Mouse (Mus musculus): ENCODE data around the gene Gpr137. TPM values are rescaled to one million over a fixed set of nuclear protein-coding genes. Genes with fewer than 3 reads are reported as not detected.

The Gpr137 gene
- polyA plus RNA-seq, 1 experiment from 2014 or later: 29.5 TPM

DNA sequence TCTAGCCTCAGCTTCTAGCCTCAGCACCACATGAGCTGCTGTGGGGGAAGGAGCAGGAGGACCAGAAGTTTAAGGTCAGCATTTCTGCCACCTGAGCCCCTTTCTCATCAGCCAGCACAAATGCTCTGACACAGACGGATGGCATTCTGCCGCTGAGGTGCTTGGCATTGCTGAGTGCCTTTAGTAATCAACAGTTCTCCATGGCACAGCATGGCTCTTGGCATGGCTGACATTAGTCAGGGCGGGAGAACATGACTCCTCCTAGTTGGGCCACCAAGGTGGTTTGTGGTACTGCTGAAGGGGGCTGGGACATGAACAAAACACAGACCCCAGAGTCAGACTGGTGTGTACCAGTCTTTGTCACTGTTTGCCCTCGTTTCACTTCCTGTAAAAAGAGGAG, 5.9 kb upstream of the Gpr137 start:
- Histone ChIP-seq H3K9me3 (replicated peaks) (no peaks in the 10 kb centered on the region), H3K27ac (replicated peaks) (no peak overlapping the region), H3K27me3 (ENCODE audit: low read depth, poor library complexity, severe bottlenecking) (no peaks in the 10 kb centered on the region), H3K4me1 (peaks cover 34% of the 10 kb centered on the region), H3K36me3 (peaks cover 14% of the 10 kb centered on the region), H3K4me3 (no peak overlapping the region)
- DNase-seq (ENCODE audit: low spot score): no peak
- 83% methylated on average over 4 of the region's 4 CpGs for WGBS

DNA sequence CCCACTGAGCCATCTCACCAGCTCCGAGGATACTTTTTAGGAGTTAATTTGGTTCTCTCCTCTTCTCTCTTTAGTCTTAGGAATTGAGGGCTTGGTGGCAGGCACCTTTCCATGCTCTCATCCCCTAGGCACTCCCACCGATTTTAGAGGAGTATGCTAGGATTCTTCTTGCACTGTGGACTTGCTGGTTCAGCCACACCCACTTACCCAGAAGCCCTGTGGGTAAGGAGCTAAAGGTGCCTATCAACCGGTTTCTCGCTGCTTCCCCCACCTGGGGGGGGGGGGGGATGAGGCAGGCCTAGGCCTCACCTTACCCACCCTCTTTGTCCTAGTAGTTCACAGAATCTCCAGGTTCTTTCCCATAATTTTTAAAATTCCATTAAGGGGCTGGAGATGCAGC, 5.5 kb upstream of the Gpr137 start:
- Histone ChIP-seq H3K27ac (replicated peaks) (no peak overlapping the region), H3K27me3 (ENCODE audit: low read depth, poor library complexity, severe bottlenecking) (no peaks in the 10 kb centered on the region), H3K9me3 (replicated peaks) (no peaks in the 10 kb centered on the region), H3K36me3 (peaks cover 14% of the 10 kb centered on the region), H3K4me1 (peaks cover 34% of the 10 kb centered on the region), H3K4me3 (no peak overlapping the region)
- no peak for DNase-seq (ENCODE audit: low spot score)
- 61% methylated on average over 4 of the region's 4 CpGs for WGBS

DNA sequence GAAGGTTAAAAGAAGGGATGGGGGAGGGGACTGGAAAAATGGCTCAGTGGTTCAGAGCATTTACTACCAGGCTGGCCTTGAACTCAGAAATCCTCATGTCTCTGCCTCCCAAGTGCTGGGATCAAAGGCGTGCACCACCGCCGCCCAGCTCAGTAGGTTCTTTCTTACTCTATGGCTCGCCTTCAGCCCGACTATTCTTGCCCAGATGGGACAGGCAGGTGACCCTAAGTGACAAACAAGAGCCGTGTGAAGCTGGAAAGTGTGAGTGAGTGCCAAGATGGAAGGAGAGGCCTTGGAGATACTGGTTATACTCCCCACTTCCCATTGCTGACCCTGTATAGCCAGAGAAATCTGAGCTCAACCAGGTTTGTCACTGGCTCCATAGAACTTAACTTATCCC, 1.4 kb upstream of the Gpr137 start:
- H3K4me1 ChIP-seq: peaks cover 44% of the 10 kb centered on the region
- DNase-seq (ENCODE audit: low spot score): no peak
- 92% methylated on average over 6 of the region's 6 CpGs for WGBS
- H3K36me3 ChIP-seq: peaks cover 14% of the 10 kb centered on the region
- H3K27ac ChIP-seq (replicated peaks): no peak overlapping the region
- H3K27me3 ChIP-seq (ENCODE audit: low read depth, poor library complexity, severe bottlenecking): peaks cover 19% of the 10 kb centered on the region
- H3K9me3 ChIP-seq (replicated peaks): no peaks in the 10 kb centered on the region
- 0 out of 2 replicates have a peak overlapping the region, but pooled peaks have one; percentile 7 for H3K4me3 ChIP-seq

DNA sequence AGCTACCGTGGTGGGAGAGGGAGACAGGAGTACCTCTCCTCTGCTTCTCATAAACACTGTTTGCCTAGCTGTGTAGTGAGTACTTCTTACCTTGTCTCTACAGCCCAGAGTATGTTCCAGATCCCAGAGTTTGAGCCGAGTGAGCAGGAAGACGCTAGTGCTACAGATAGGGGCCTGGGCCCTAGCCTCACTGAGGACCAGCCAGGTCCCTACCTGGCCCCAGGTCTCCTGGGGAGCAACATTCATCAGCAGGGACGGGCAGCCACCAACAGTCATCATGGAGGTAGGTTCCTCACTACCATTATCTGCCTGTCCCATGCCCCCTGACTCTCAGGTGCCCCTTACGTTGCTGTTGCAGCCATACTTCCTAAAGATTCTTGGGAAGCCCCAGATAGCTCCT, 484 bp upstream of the Gpr137 start:
- Histone ChIP-seq H3K4me3 (peak overlapping the region; percentile 87), H3K27me3 (ENCODE audit: low read depth, poor library complexity, severe bottlenecking) (peaks cover 25% of the 10 kb centered on the region), H3K27ac (replicated peaks) (peak overlapping the region; percentile 95), H3K4me1 (peaks cover 44% of the 10 kb centered on the region), H3K36me3 (peaks cover 17% of the 10 kb centered on the region), H3K9me3 (replicated peaks) (no peaks in the 10 kb centered on the region)
- 34% methylated on average over 5 of the region's 5 CpGs for WGBS
- no peak for DNase-seq (ENCODE audit: low spot score)

DNA sequence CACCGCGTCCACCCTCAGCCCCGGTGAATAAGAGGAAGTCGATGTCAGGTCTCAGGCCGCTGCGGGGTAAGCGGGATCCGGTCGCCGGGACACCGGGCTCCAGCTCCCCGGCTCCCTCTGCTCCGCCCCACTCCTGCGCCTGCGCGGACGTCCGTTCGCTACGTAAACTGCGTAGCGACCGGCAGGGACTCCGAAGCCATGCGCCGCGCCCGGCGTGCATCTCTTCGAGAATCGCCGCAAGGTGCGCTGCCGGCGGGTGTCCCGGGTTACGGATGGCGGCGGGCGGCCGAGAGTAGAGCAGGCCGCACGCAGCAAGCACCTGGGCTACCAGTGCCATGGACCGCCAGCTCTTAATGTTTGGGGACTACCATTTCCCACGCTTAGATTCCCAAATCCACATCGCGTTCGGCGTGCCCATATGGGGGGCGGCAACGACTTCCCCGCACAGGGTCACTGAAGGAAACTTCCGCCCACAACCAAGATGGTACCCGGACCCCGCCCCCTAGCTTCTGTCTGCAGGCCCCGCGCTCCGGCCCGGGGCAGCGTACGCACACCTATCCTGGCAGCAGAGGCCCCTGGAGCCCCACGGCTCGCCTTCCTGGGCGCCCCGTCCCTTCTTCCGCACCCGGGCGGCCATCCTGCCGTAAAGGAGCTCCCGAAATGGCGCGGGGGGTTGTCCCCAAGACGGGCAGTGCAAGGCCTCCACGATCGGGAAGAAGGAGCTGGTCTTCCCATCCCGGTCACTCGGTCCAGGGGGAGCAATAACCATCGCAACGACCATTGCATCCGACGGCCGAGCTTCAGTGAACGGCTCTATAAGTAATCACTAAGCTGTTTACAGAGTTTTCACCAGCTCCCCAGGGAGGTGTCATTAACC, 670 bp downstream of the Gpr137 start, which contains the start of gene Bad:
Bad (plus strand) TSS at position 490 of the 877 bp plus-strand sequence.
- WGBS: under 1% methylated on average over 83 of the region's 83 CpGs
- Histone ChIP-seq H3K4me1 (peaks cover 44% of the 10 kb centered on the region), H3K27ac (replicated peaks) (peak within 1 kb of the TSS; percentile 95), H3K4me3 (peak within 1 kb of the TSS; percentile 87), H3K27me3 (ENCODE audit: low read depth, poor library complexity, severe bottlenecking) (peaks cover 25% of the 10 kb centered on the region), H3K9me3 (replicated peaks) (no peaks in the 10 kb centered on the region), H3K36me3 (peaks cover 17% of the 10 kb centered on the region)
- DNase-seq (ENCODE audit: low spot score): peak; percentile 95

DNA sequence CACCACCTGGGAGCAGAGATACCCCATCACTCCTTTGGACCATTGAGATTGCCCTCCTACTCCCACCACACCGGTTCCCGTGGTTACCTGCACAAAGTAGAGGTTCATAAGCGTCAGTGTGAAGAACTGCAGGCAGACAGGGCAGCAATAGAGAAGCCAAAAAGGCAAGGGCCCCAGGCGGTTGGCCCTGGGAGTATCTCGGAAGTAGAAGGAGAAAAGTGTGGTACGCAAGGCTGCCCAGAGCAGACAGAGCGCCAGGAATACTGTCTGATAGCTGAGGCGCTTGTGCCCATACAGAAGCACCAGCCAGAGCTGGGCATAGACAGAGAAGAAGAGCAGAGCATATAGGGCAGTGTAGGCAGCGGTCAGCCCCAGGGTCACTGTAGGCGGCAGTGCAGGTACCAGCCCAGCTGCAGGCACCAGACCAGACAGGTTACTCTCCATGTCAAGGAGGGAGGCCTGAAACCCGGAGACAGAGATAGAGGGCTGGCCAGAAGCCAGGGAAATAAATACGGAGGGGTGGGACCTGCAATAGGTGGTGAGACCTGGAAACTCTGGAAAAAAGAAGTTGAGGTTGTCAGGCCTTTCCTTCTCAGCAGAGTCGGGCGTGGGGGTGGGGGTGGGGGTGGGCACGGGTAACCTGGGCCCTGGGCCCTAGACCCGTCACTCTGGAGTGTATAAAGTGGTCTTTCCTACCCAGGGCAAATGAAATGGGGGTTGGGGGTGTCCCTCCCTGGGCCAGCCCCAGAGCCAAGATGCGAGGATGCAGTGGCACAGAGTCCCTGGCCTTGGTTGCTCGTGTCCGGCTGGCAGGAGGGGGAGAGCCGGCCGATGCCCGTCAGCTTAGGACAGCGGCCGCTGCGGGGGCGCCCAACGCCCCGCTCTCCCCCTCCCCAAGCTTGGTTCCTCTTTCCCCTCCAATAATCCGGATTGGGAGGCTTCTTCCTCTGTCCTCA, 1.6 kb downstream of the Gpr137 start:
- Histone ChIP-seq H3K27ac (replicated peaks) (peak overlapping the region; percentile 95), H3K36me3 (peaks cover 11% of the 10 kb centered on the region), H3K4me3 (peak overlapping the region; percentile 87), H3K4me1 (peaks cover 44% of the 10 kb centered on the region), H3K9me3 (replicated peaks) (no peaks in the 10 kb centered on the region), H3K27me3 (ENCODE audit: low read depth, poor library complexity, severe bottlenecking) (peaks cover 34% of the 10 kb centered on the region)
- no peak for DNase-seq (ENCODE audit: low spot score)
- 23% methylated on average over 29 of the region's 29 CpGs for WGBS

- H3K9me3 ChIP-seq (replicated peaks): no peaks in the 10 kb centered on the region
- no peak for DNase-seq (ENCODE audit: low spot score)
- H3K4me1 ChIP-seq: peaks cover 47% of the 10 kb centered on the region
- peaks cover 47% of the 10 kb centered on the region for H3K27me3 ChIP-seq (ENCODE audit: low read depth, poor library complexity, severe bottlenecking)
- no peak overlapping the region for H3K27ac ChIP-seq (replicated peaks)
- H3K4me3 ChIP-seq: peak overlapping the region; percentile 24; the same call in 1 of the 2 replicates
- 88% methylated on average over 20 of the region's 20 CpGs for WGBS
- H3K36me3 ChIP-seq: 0 out of 2 replicates have a peak, but pooled peaks cover 2% of the 10 kb centered on the region
These were observed 2.9 kb downstream of the Gpr137 start for GRCm38 (mm10) chr19:6939106-6940002.

DNA sequence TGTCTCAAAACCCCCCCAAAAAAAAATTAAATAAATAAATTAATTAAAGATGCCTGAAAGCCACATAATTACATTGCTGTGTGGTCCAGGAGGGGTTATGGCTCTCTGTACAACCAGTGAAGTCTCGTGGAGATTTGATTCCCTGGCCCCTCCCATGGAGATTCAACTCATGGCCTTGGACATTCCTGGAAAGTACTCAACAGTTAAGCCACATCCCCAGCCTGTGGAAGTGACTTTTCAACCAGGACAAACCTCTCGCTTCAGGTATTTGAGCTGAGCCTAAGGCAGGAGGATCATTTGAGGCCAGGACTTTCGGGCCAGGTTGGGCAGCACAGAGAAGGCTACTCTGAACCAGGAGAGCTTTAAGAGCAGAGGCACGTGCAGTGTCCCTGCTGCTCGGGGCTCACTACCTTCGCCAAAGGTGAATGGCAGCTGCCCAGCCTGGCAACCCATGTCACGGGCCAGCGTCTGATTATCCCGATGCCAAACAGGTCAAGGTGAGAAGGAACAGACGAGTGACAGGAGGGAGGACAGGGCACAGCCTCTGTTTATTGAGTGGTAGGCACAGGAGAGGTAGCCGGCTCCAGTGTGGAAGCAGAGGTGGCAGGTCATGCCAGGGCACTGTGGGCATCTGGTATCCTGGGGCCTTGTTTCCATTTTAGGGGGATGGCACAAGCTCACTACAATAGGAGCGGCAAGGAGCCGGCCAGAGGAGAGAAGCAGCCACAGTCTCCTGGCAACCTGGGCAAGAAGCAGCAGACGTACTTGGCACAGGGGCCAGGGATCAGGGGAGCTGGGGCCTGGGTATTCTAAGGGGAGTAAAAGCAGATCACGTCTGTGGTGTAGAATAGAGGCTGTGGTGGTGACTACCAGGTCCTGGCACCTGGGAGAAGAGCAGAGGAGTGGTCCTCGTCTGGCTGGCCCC, 4.5 kb downstream of the Gpr137 start:
- H3K9me3 ChIP-seq (replicated peaks): no peaks in the 10 kb centered on the region

DNA sequence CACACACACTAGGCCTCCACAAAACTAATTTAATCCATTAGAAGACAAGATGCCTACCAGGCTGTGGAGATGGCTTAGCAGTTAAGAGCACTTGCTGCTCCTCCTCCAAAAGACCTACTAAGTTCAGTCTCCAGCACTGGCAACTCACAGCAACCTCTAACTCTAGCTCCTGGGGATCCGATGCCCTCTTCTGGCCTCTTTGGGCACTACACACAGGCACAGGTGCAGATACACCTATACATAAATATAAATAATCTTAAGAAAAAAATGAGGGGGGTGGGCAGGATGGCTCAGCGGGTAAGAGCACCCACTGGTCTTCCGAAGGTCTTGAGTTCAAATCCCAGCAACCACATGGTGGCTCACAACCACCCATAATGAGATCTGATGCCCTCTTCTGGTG, 6.0 kb downstream of the Gpr137 start:
- peaks cover 39% of the 10 kb centered on the region for H3K4me1 ChIP-seq
- peaks cover 78% of the 10 kb centered on the region for H3K27me3 ChIP-seq (ENCODE audit: low read depth, poor library complexity, severe bottlenecking)
- 0 out of 2 replicates have a peak, but pooled peaks cover 2% of the 10 kb centered on the region for H3K36me3 ChIP-seq
- WGBS: 23% methylated on average over 3 of the region's 3 CpGs
- no peak for DNase-seq (ENCODE audit: low spot score)
- H3K4me3 ChIP-seq: no peak overlapping the region
- no peak overlapping the region for H3K27ac ChIP-seq (replicated peaks)
- no peaks in the 10 kb centered on the region for H3K9me3 ChIP-seq (replicated peaks)

More for the DNA sequence above, 4.5 kb downstream of the Gpr137 start:
- Histone ChIP-seq H3K4me3 (no peak overlapping the region), H3K4me1 (peaks cover 48% of the 10 kb centered on the region), H3K27me3 (ENCODE audit: low read depth, poor library complexity, severe bottlenecking) (peaks cover 63% of the 10 kb centered on the region), H3K27ac (replicated peaks) (no peak overlapping the region), H3K36me3 (0 out of 2 replicates have a peak, but pooled peaks cover 2% of the 10 kb centered on the region)
- WGBS: 82% methylated on average over 16 of the region's 16 CpGs
- no peak for DNase-seq (ENCODE audit: low spot score)

GRCm38 (mm10) chr19:6934195-6934977, 7.9 kb downstream of the Gpr137 start, which contains the start of gene Kcnk4:
Gene Kcnk4, minus strand, starts transcription at chr19:6934515.
- 13% methylated on average over 20 of the region's 23 CpGs for WGBS
- Histone ChIP-seq H3K4me1 (peaks cover 24% of the 10 kb centered on the region), H3K27ac (replicated peaks) (no peak within 1 kb of the TSS; the same call in 1 of the 2 replicates), H3K4me3 (peak within 1 kb of the TSS; percentile 47), H3K36me3 (0 out of 2 replicates have a peak, but pooled peaks cover 2% of the 10 kb centered on the region), H3K9me3 (replicated peaks) (no peaks in the 10 kb centered on the region), H3K27me3 (ENCODE audit: low read depth, poor library complexity, severe bottlenecking) (peaks cover 85% of the 10 kb centered on the region)
- no peak for DNase-seq (ENCODE audit: low spot score)

All from midbrain, embryonic 10.5 days (tissue).